Mouse (Mus musculus) kidney, postnatal 0 days (tissue): ENCODE measurements around the gene Gm13287. TPM values are rescaled to one million over a fixed set of nuclear protein-coding genes. Genes with fewer than 3 reads are reported as not detected.
"Not testable (repeated sequence)": the region's sequence is repeated elsewhere in the genome, so short reads cannot be mapped to it uniquely, and the experiment has no call there.

Experiments
- ATAC-seq: fragments of 200-750 bp; cut with Nextera tagmentation; replicated peaks from 2 replicates; pipeline ENCODE4 v1.8.0; 2017; ENCODE audit warnings: low read depth, moderate number of reproducible peaks, moderate TSS enrichment, moderate library complexity; ENCODE audit not compliant: low FRiP score
- DNase-seq: peaks from one replicate; pipeline ENCODE4 v3.0.0-alpha.2; 2016; ENCODE audit warnings: low spot score
- H3K27ac ChIP-seq: fragments of 300-500 bp; sonication (generic); 2 replicates; pipeline ENCODE4 v1.5.1; 2014; ENCODE audit warnings: mild to moderate bottlenecking
- H3K27me3 ChIP-seq: fragments of 300-500 bp; sonication (generic); 2 replicates; pipeline ENCODE4 v1.6.1; 2014; ENCODE audit warnings: low read length, mixed read lengths; ENCODE audit not compliant: insufficient read depth
- H3K36me3 ChIP-seq: fragments of 300-500 bp; sonication (generic); 2 replicates; pipeline ENCODE4 v1.6.1; 2014; ENCODE audit warnings: low read length, mixed read lengths; ENCODE audit not compliant: insufficient read depth
- H3K4me1 ChIP-seq: fragments of 300-500 bp; sonication (generic); replicated peaks from 2 replicates; pipeline ENCODE4 v1.6.1; 2014; ENCODE audit warnings: antibody characterized with exemption, low read length, mixed read lengths; ENCODE audit not compliant: insufficient read depth
- H3K4me2 ChIP-seq: fragments of 300-500 bp; sonication (generic); 2 replicates; pipeline ENCODE4 v1.6.1; 2014; ENCODE audit warnings: mild to moderate bottlenecking, low read length, moderate library complexity, mixed read lengths
- H3K4me3 ChIP-seq: fragments of 300-500 bp; sonication (generic); replicated peaks from 2 replicates; pipeline ENCODE4 v1.5.1; 2014; ENCODE audit warnings: low read depth, low read length
- H3K9ac ChIP-seq: fragments of 300-500 bp; sonication (generic); 2 replicates; pipeline ENCODE4 v1.6.1; 2014; ENCODE audit warnings: low read depth, low read length
- H3K9me3 ChIP-seq: fragments of 300-500 bp; sonication (generic); replicated peaks from 2 replicates; pipeline ENCODE4 v1.6.1; 2016; ENCODE audit warnings: low read length, inconsistent platforms, mixed read lengths
- CTCF ChIP-seq: IDR thresholded peaks from 2 replicates; pipeline ENCODE4 v1.5.1; 2016; ENCODE audit warnings: antibody characterized with exemption, low read depth, mild to moderate bottlenecking, moderate library complexity
- WGBS: fragments of 180-500 bp; shearing (Covaris S2); extraction: QIAGEN DNeasy Blood & Tissue Kit; methylation state at CpG from one replicate; pipeline ENCODE4 v1.1.7; 2014; 5-methylcytosine and 5-hydroxymethylcytosine counted together
- polyA plus RNA-seq: library from polyadenylated mRNA; unstranded; fragments of >200 nt; fragmentation: Nextera tagmentation; extraction: Ambion mirVana; gene quantifications from 2 replicates; pipeline ENCODE4 v1.2.1, GENCODE M21; 2015

Gene Gm13287
- polyA plus RNA-seq, 1 experiment from 2014 or later, result not detected

GRCm38 (mm10) chr4:88760431-88760830 lies 42.6 kb upstream of the Gm13287 start:
- not testable (repeated sequence) for H3K36me3 ChIP-seq, H3K9ac ChIP-seq, H3K9me3 ChIP-seq, H3K27me3 ChIP-seq, ATAC-seq, H3K4me1 ChIP-seq
- Histone ChIP-seq H3K27ac (peak overlapping the region; percentile 73), H3K4me2 (peak overlapping the region; percentile 34; the same call in 1 of the 2 replicates), H3K4me3 (peak overlapping the region; percentile 16; the same call in 1 of the 2 replicates)
- peak; percentile 93 for DNase-seq
- WGBS, result under 1% methylated on average over 24 of the region's 28 CpGs
- peak; percentile 72 for TF ChIP-seq CTCF

GRCm38 (mm10) chr4:88761776-88762175 lies 41.3 kb upstream of the Gm13287 start:
- TF ChIP-seq CTCF, result 0 out of 2 replicates have a peak, but pooled peaks have one; percentile 8
- H3K9me3 ChIP-seq, H3K4me2 ChIP-seq, ATAC-seq, H3K4me3 ChIP-seq, H3K27me3 ChIP-seq, DNase-seq, H3K36me3 ChIP-seq, H3K4me1 ChIP-seq, H3K9ac ChIP-seq, H3K27ac ChIP-seq: not testable (repeated sequence)
- WGBS, result 75% methylated on average over 6 of the region's 8 CpGs

- H3K9ac ChIP-seq, H3K27ac ChIP-seq, DNase-seq, H3K4me3 ChIP-seq, H3K27me3 ChIP-seq, H3K9me3 ChIP-seq, ATAC-seq, H3K36me3 ChIP-seq, H3K4me2 ChIP-seq, H3K4me1 ChIP-seq: not testable (repeated sequence)
- WGBS, result 53% methylated on average over 9 of the region's 9 CpGs
These were observed 40.7 kb upstream of the Gm13287 start for GRCm38 (mm10) chr4:88762341-88762740.

- H3K9ac ChIP-seq, H3K36me3 ChIP-seq, H3K27me3 ChIP-seq, H3K4me3 ChIP-seq, H3K9me3 ChIP-seq, ATAC-seq, H3K4me1 ChIP-seq: not testable (repeated sequence)
- peak; percentile 90 for DNase-seq
- WGBS, result 2% methylated on average over 22 of the region's 42 CpGs
- TF ChIP-seq CTCF, result peak; percentile 72
- H3K4me2 ChIP-seq, result peak overlapping the region; percentile 25; the same call in 1 of the 2 replicates
- peak overlapping the region; percentile 54 for H3K27ac ChIP-seq
These were observed 39.6 kb upstream of the Gm13287 start for GRCm38 (mm10) chr4:88763384-88764018.

- not testable (repeated sequence) for H3K27me3 ChIP-seq, H3K4me2 ChIP-seq, DNase-seq, H3K9me3 ChIP-seq, H3K4me3 ChIP-seq, H3K9ac ChIP-seq, H3K4me1 ChIP-seq, H3K27ac ChIP-seq, H3K36me3 ChIP-seq, ATAC-seq
- no CpG with 5 or more reads among the region's 32 CpGs for WGBS
These were observed 29.5 kb upstream of the Gm13287 start, which contains the start of gene Gm13290 for GRCm38 (mm10) chr4:88773534-88773933. Gene Gm13290, plus strand, starts transcription at chr4:88773834.

GRCm38 (mm10) chr4:88776622-88777021 lies 26.4 kb upstream of the Gm13287 start, which contains the start of gene Gm13289:
Gene Gm13289, plus strand, starts transcription at chr4:88776922.
- no CpG with 5 or more reads among the region's 29 CpGs for WGBS
- not testable (repeated sequence) for H3K4me3 ChIP-seq, H3K4me2 ChIP-seq, H3K9ac ChIP-seq, H3K9me3 ChIP-seq, H3K27me3 ChIP-seq, H3K27ac ChIP-seq, DNase-seq, ATAC-seq, H3K36me3 ChIP-seq, H3K4me1 ChIP-seq

- H3K4me1 ChIP-seq, H3K4me2 ChIP-seq, H3K9me3 ChIP-seq, H3K27ac ChIP-seq, H3K9ac ChIP-seq, ATAC-seq, DNase-seq, H3K27me3 ChIP-seq, H3K36me3 ChIP-seq, H3K4me3 ChIP-seq: not testable (repeated sequence)
- no CpG with 5 or more reads among the region's 29 CpGs for WGBS
These were observed 23.5 kb upstream of the Gm13287 start, which contains the start of gene Gm13272 for GRCm38 (mm10) chr4:88779550-88779949. Gene Gm13272, plus strand, starts transcription at chr4:88779850.

GRCm38 (mm10) chr4:88780320-88780719 lies 22.7 kb upstream of the Gm13287 start:
- H3K9me3 ChIP-seq, ATAC-seq, H3K27me3 ChIP-seq, H3K36me3 ChIP-seq, H3K4me3 ChIP-seq, H3K4me1 ChIP-seq, H3K9ac ChIP-seq, H3K4me2 ChIP-seq, DNase-seq, H3K27ac ChIP-seq: not testable (repeated sequence)
- 50% methylated on average over 15 of the region's 18 CpGs for WGBS

- H3K36me3 ChIP-seq, H3K9me3 ChIP-seq, H3K9ac ChIP-seq, ATAC-seq, H3K4me3 ChIP-seq, H3K27me3 ChIP-seq, DNase-seq, H3K4me1 ChIP-seq: not testable (repeated sequence)
- 25% methylated on average over 3 of the region's 7 CpGs for WGBS
- Histone ChIP-seq H3K27ac (peak within 1 kb of the TSS; percentile 50; the same call in 1 of the 2 replicates), H3K4me2 (peak within 1 kb of the TSS; percentile 35; the same call in 1 of the 2 replicates)
These were observed 21.2 kb upstream of the Gm13287 start, which contains the start of gene Ifnz for GRCm38 (mm10) chr4:88781831-88782230. Gene Ifnz, plus strand, starts transcription at chr4:88782131.
